Comparison of ENCODE assay signal across 8 mouse cellular contexts in genomic region chr9:20959430-20959938, GRCm38 (mm10). TPM values are rescaled to one million over a fixed set of nuclear protein-coding genes. Genes with fewer than 3 reads are reported as not detected.
DNase-seq lines count a peak whose midpoint lies in the region; ATAC-seq lines count a peak whose summit lies in the region.

TSS of gene Dnmt1 (minus strand) at chr9:20959888.

- H3K4me3 ChIP-seq in heart, embryonic 10.5 days, result no peak within 1 kb of the TSS
- no peak within 1 kb of the TSS for H3K4me3 ChIP-seq in midbrain, embryonic 15.5 days

- H3K9ac ChIP-seq in midbrain, embryonic 15.5 days, result no peak within 1 kb of the TSS

- no peak for DNase-seq in layer of hippocampus, adult 18-20 months (ENCODE audit: low spot score in 2 of 2)
- DNase-seq in layer of hippocampus, adult 11-12 months (ENCODE audit: low spot score), result no peak
- DNase-seq in adrenal gland, postnatal 36 days, result no peak
- no peak for DNase-seq in heart, embryonic 10.5 days (ENCODE audit: low spot score)
- no peak for DNase-seq in layer of hippocampus, postnatal 25 days (ENCODE audit: extremely low spot score in 1 of 2, low spot score in 1 of 2)
- DNase-seq in right cerebral cortex, adult 18-20 months, result no peak
- DNase-seq in gastrocnemius, adult 18-20 months (ENCODE audit: low spot score), result no peak

- H3K27me3 ChIP-seq in heart, embryonic 10.5 days (ENCODE audit: insufficient read depth, poor library complexity, severe bottlenecking), result no peaks in the 10 kb centered on the region
- H3K27me3 ChIP-seq in midbrain, embryonic 15.5 days (replicated peaks), result no peaks in the 10 kb centered on the region

- WGBS in heart, embryonic 10.5 days, result 81% methylated on average over 2 of the region's 2 CpGs
- 83% methylated on average over 2 of the region's 2 CpGs for WGBS in midbrain, embryonic 15.5 days

- no peak within 1 kb of the TSS for H3K27ac ChIP-seq in heart, embryonic 10.5 days
- H3K27ac ChIP-seq in midbrain, embryonic 15.5 days, result no peak within 1 kb of the TSS

- no peak for ATAC-seq in midbrain, embryonic 15.5 days (replicated peaks)

- 0 out of 2 replicates have a peak, but pooled peaks cover 2% of the 10 kb centered on the region for H3K36me3 ChIP-seq in heart, embryonic 10.5 days
- no peaks in the 10 kb centered on the region for H3K36me3 ChIP-seq in midbrain, embryonic 15.5 days (replicated peaks)

- H3K4me1 ChIP-seq in heart, embryonic 10.5 days, result no peaks in the 10 kb centered on the region
- H3K4me1 ChIP-seq in midbrain, embryonic 15.5 days, result no peaks in the 10 kb centered on the region

- H3K9me3 ChIP-seq in heart, embryonic 10.5 days, result no peaks in the 10 kb centered on the region
- H3K9me3 ChIP-seq in midbrain, embryonic 15.5 days, result no peaks in the 10 kb centered on the region

- no peak within 1 kb of the TSS for H3K4me2 ChIP-seq in midbrain, embryonic 15.5 days

RNA-seq across cellular contexts. Expression of gene Dnmt1, which starts in this region (rescaled TPM):
- total RNA-seq in layer of hippocampus, adult 18-20 months (2021), result 10 to 100 TPM; 32.1 to 34.7 TPM
- 10 to 100 TPM; 42.9 to 59.7 TPM for total RNA-seq in adrenal gland, postnatal 36 days (2021)
- polyA plus RNA-seq in heart, embryonic 10.5 days (2016; fragmentation: Nextera tagmentation; extraction: Ambion mirVana), result 105 and 110 TPM in 2 replicates
- 10 to 100 TPM; 34.6 to 36.3 TPM for total RNA-seq in layer of hippocampus, postnatal 25 days (2021)
- polyA plus RNA-seq in midbrain, embryonic 15.5 days (2015; fragmentation: Nextera tagmentation; extraction: Ambion mirVana), result 73.4 and 78.1 TPM in 2 replicates
- total RNA-seq in gastrocnemius, adult 18-20 months (2021), result 1 to 10 TPM; 6.0 to 6.7 TPM

Comparison
In these comparisons a context has a peak if more than half of its experiments do, and no peak if none do; other contexts are left out.
1. RNA of gene Dnmt1 (total RNA-seq): 42.9 to 59.7 TPM in adrenal gland, postnatal 36 days, 34.6 to 36.3 TPM in layer of hippocampus, postnatal 25 days and 32.1 to 34.7 TPM in layer of hippocampus, adult 18-20 months; 6.0 to 6.7 TPM in gastrocnemius, adult 18-20 months; every median in the first group is over 4 times any median in the second.